In the genomic region with DNA sequence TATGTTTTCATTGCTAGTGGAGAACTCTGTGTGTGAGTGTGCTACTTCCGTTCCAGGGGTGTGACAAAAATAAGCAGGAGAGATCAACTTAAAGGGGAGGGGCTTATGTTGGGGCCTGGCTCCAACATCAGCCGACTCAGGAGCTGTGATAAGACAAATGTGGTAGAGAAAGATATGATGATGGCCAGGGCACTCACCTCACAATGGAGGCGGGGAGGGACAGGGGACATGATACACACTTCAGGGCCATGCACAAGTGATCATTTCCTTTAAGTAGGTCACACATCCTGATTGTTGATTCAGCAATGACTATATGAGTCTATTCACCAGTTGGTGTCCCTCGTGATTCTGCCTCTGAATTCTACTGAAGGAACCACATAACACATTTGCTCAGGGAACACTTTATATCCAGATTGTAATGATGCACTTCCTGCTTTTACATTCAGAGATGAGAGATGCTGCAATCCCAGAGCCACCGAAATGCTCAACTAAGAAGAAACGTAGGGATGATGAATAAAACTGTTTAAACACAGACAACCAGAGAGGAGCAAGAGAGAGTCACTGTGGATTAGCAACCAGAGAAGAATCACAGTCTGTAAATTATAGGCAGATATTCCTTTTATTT, we compare ENCODE assay signal across 14 mouse cellular contexts. TPM values are rescaled to one million over a fixed set of nuclear protein-coding genes. Genes with fewer than 3 reads are reported as not detected.
A peak's percentile ranks its signal among the peaks of the same experiment; 100 is the strongest.
DNase-seq lines count a peak whose midpoint lies in the region; ATAC-seq lines count a peak whose summit lies in the region.
"Had no signal": no experiment of that assay in that cellular context is flagged by ENCODE, and none has a peak within 500 bp of the region (broad histone marks: within the 10 kb centered on the region; RNA-seq: fewer than 3 reads in every experiment).

No protein-coding gene starts in this region.

- no peak overlapping the region for H3K27ac ChIP-seq in midbrain, embryonic 11.5 days (ENCODE audit: low read depth, low read length)
- H3K27ac ChIP-seq: embryonic facial prominence, embryonic 15.5 days had no signal

- 85% methylated on average over 6 of the region's 6 CpGs for WGBS in midbrain, embryonic 11.5 days

- H3K4me1 ChIP-seq in midbrain, embryonic 11.5 days (ENCODE audit: control insufficient read depth, insufficient read depth, low read length), result 0 out of 2 replicates have a peak, but pooled peaks cover 2% of the 10 kb centered on the region
- H3K4me1 ChIP-seq: embryonic facial prominence, embryonic 15.5 days had no signal

- H3K36me3 ChIP-seq in midbrain, embryonic 11.5 days (ENCODE audit: control insufficient read depth, insufficient read depth, low read length), result no peaks in the 10 kb centered on the region
- H3K36me3 ChIP-seq: embryonic facial prominence, embryonic 15.5 days had no signal

- H3K9ac ChIP-seq in midbrain, embryonic 11.5 days (ENCODE audit: low read length), result no peak overlapping the region
- H3K9ac ChIP-seq: embryonic facial prominence, embryonic 15.5 days had no signal

- no peaks in the 10 kb centered on the region for H3K27me3 ChIP-seq in midbrain, embryonic 11.5 days (ENCODE audit: control insufficient read depth, insufficient read depth, low read length)
- H3K27me3 ChIP-seq: embryonic facial prominence, embryonic 15.5 days had no signal

- no peak overlapping the region for H3K4me3 ChIP-seq in midbrain, embryonic 11.5 days (ENCODE audit: low read depth, low read length)
- H3K4me3 ChIP-seq: embryonic facial prominence, embryonic 15.5 days had no signal

- DNase-seq in frontal cortex, postnatal 36 days (ENCODE audit: low spot score in 2 of 2), result no peak
- peak; percentile 87 for DNase-seq in MEL-GATA-1-ER (ENCODE audit: extremely low read depth, low read depth)
- no peak for DNase-seq in layer of hippocampus, adult 11-12 months (ENCODE audit: low spot score)
- no peak for DNase-seq in left cerebral cortex, postnatal 36 days (ENCODE audit: low spot score in 2 of 2)
- no peak for DNase-seq in midbrain, embryonic 11.5 days (ENCODE audit: low spot score, missing footprints)
- DNase-seq: adrenal gland, postnatal 36 days; cerebellum, adult 9-11 months; kidney, adult 18-20 months; lung, postnatal 14 days had no signal

- intact Hi-C loops in left cerebral cortex, postnatal 36 days (cut with DNase I), result no loop called here

- no peaks in the 10 kb centered on the region for H3K9me3 ChIP-seq in midbrain, embryonic 11.5 days (ENCODE audit: control insufficient read depth, low read length)
- H3K9me3 ChIP-seq: embryonic facial prominence, embryonic 15.5 days had no signal

- no peak overlapping the region for H3K4me2 ChIP-seq in midbrain, embryonic 11.5 days
- H3K4me2 ChIP-seq: embryonic facial prominence, embryonic 15.5 days had no signal

- ATAC-seq in frontal cortex, adult (ENCODE audit: low TSS enrichment), result 0 out of 2 replicates have a peak, but pooled peaks have one; percentile 27
- peak; percentile 86 for ATAC-seq in inflammation-experienced regulatory T-cells, adult 6 months
- ATAC-seq in monocyte, adult 5-6 weeks (replicated peaks; ENCODE audit: insufficient number of reproducible peaks, low FRiP score, low TSS enrichment, poor library complexity, severe bottlenecking), result 0 out of 2 replicates have a peak, but pooled peaks have one; percentile 17
- no peak for ATAC-seq in midbrain, embryonic 11.5 days (ENCODE audit: low FRiP score)
- ATAC-seq: Patski had no signal

RNA-seq across cellular contexts. Expression of a gene that starts 26.9 kb away (rescaled TPM):
- polyA plus RNA-seq in inflammation-experienced regulatory T-cells, adult 6 months (2017; shearing (Covaris generic)), result 100 to 1,000 TPM; 127 to 133 (median 133) TPM
- total RNA-seq in monocyte, adult 5-6 weeks (2017), result 104 to 126 TPM (median 115 TPM) in 3 replicates
- 10 to 100 TPM; 59.0 to 72.3 TPM for total RNA-seq in left cerebral cortex, postnatal 36 days (2021)
- polyA plus RNA-seq in midbrain, embryonic 11.5 days (2014; fragmentation: Nextera tagmentation; extraction: Ambion mirVana), result 142 and 154 TPM in 2 replicates
